Mouse (Mus musculus) MEL (cell line): ENCODE measurements around the gene Abcb10. TPM values are rescaled to one million over a fixed set of nuclear protein-coding genes. Genes with fewer than 3 reads are reported as not detected.
"Not testable (repeated sequence)": the region's sequence is repeated elsewhere in the genome, so short reads cannot be mapped to it uniquely, and the experiment has no call there.

Experiments
- DNase-seq: peaks from one replicate; pipeline ENCODE4 v3.0.0; 2011; ENCODE audit warnings: low read depth, low spot score
- H3K27ac ChIP-seq: 2 replicates; pipeline ENCODE4 v1.5.1; 2012; ENCODE audit warnings: low read depth, mild to moderate bottlenecking, control low read depth, low read length, moderate library complexity; ENCODE audit not compliant: control insufficient read depth
- H3K27me3 ChIP-seq, 2 experiments: fragments of 150-350 bp in 1 of 2; sonication (generic) in 1 of 2; 2 replicates each; pipeline ENCODE4 v1.6.1; 2012; ENCODE audit warnings: low read length in 2 of 2, mild to moderate bottlenecking in 2 of 2, improper control_type of control experiment in 1 of 2, moderate library complexity in 1 of 2; ENCODE audit not compliant: insufficient read depth in 2 of 2, control insufficient read depth in 1 of 2
- H3K36me3 ChIP-seq, 2 experiments: 2 replicates each; pipeline ENCODE4 v1.6.1; 2012 to 2014; ENCODE audit warnings: low read length in 2 of 2, improper control_type of control experiment in 1 of 2, inconsistent platforms in 1 of 2, mild to moderate bottlenecking in 1 of 2; ENCODE audit not compliant: insufficient read depth in 2 of 2, control insufficient read depth in 1 of 2
- H3K4me1 ChIP-seq, 2 experiments: fragments of 150-350 bp in 1 of 2; sonication (generic) in 1 of 2; 2 replicates each; pipeline ENCODE4 v1.6.1; 2012; ENCODE audit warnings: low read length in 2 of 2, improper control_type of control experiment in 1 of 2, mild to moderate bottlenecking in 1 of 2; ENCODE audit not compliant: insufficient read depth in 2 of 2, control insufficient read depth in 1 of 2
- H3K4me3 ChIP-seq, 2 experiments: fragments of 150-350 bp in 1 of 2; sonication (generic) in 1 of 2; 2 replicates each; pipeline ENCODE4 v1.5.1; 2012; ENCODE audit warnings: low read depth in 2 of 2, low read length in 2 of 2, mild to moderate bottlenecking in 2 of 2, moderate library complexity in 2 of 2, control low read depth in 1 of 2, improper control_type of control experiment in 1 of 2; ENCODE audit not compliant: control insufficient read depth in 1 of 2, insufficient read depth in 1 of 2
- H3K79me2 ChIP-seq: 2 replicates; pipeline ENCODE4 v1.6.1; 2012; ENCODE audit warnings: mild to moderate bottlenecking, low read length, moderate library complexity; ENCODE audit not compliant: control insufficient read depth, poor library complexity, insufficient read depth
- H3K9ac ChIP-seq: 2 replicates; pipeline ENCODE4 v1.6.1; 2012; ENCODE audit warnings: low read depth, mild to moderate bottlenecking, control low read depth, low read length, moderate library complexity; ENCODE audit not compliant: control insufficient read depth, poor library complexity, severe bottlenecking
- H3K9me3 ChIP-seq: fragments of 150-350 bp; sonication (generic); replicated peaks from 2 replicates; pipeline ENCODE4 v1.6.1; 2012; ENCODE audit warnings: mild to moderate bottlenecking, low read length, improper control_type of control experiment, moderate library complexity; ENCODE audit not compliant: insufficient read depth
- CHD1 ChIP-seq: IDR thresholded peaks from 2 replicates; pipeline ENCODE4 v1.6.1; 2012; ENCODE audit warnings: low read depth, mild to moderate bottlenecking, inconsistent platforms, low read length, improper control_type of control experiment
- CTCF ChIP-seq, 3 experiments: IDR thresholded peaks in 2 of 3; conservative IDR thresholded peaks in 1 of 3; 2 replicates each; pipeline ENCODE4 v1.5.1; 2011 to 2012; ENCODE audit warnings: low read length in 3 of 3, low read depth in 2 of 3, mild to moderate bottlenecking in 2 of 3, improper control_type of control experiment in 1 of 3, inconsistent platforms in 1 of 3, mixed read lengths in 1 of 3, moderate library complexity in 1 of 3; ENCODE audit not compliant: control insufficient read depth in 1 of 3, insufficient read depth in 1 of 3, poor library complexity in 1 of 3, severe bottlenecking in 1 of 3
- ELF1 ChIP-seq: IDR thresholded peaks from 2 replicates; pipeline ENCODE4 v1.6.1; 2014; ENCODE audit warnings: low read depth, mild to moderate bottlenecking, inconsistent platforms, low read length, improper control_type of control experiment, moderate library complexity
- EP300 ChIP-seq, 2 experiments: IDR thresholded peaks; 2 replicates each; pipeline ENCODE4 v1.6.1; 2011; ENCODE audit warnings: improper control_type of control experiment in 2 of 2, low read length in 2 of 2, low read depth in 1 of 2, mild to moderate bottlenecking in 1 of 2
- ETS1 ChIP-seq: IDR thresholded peaks from 2 replicates; pipeline ENCODE4 v1.6.1; 2012; ENCODE audit warnings: low read depth, mild to moderate bottlenecking, inconsistent platforms, low read length, improper control_type of control experiment, moderate library complexity
- GABPA ChIP-seq: IDR thresholded peaks from 2 replicates; pipeline ENCODE4 v1.6.1; 2012; ENCODE audit warnings: low read depth, mild to moderate bottlenecking, inconsistent platforms, low read length, improper control_type of control experiment, moderate library complexity
- HCFC1 ChIP-seq: IDR thresholded peaks from 2 replicates; pipeline ENCODE4 v1.6.1; 2012; ENCODE audit warnings: low read depth, mild to moderate bottlenecking, inconsistent platforms, low read length, improper control_type of control experiment, moderate library complexity
- JUND ChIP-seq: IDR thresholded peaks from 2 replicates; pipeline ENCODE4 v1.6.1; 2011; ENCODE audit warnings: low read depth, mild to moderate bottlenecking, improper control_type of control experiment, low read length
- MAX ChIP-seq: IDR thresholded peaks from 2 replicates; pipeline ENCODE4 v1.6.1; 2011; ENCODE audit warnings: low read length, improper control_type of control experiment
- MAZ ChIP-seq: IDR thresholded peaks from 2 replicates; pipeline ENCODE4 v1.6.1; 2012; ENCODE audit warnings: low read depth, mild to moderate bottlenecking, inconsistent platforms, low read length, improper control_type of control experiment
- MXI1 ChIP-seq: IDR thresholded peaks from 2 replicates; pipeline ENCODE4 v1.6.1; 2011; ENCODE audit warnings: mild to moderate bottlenecking, low read depth, low read length, improper control_type of control experiment
- MYB ChIP-seq: IDR thresholded peaks from 2 replicates; pipeline ENCODE4 v1.6.1; 2011; ENCODE audit warnings: mild to moderate bottlenecking, low read depth, low read length, improper control_type of control experiment
- MYC ChIP-seq: IDR thresholded peaks from 2 replicates; pipeline ENCODE4 v1.6.1; 2011; ENCODE audit warnings: low read depth, mild to moderate bottlenecking, low read length, improper control_type of control experiment, moderate library complexity
- NELFE ChIP-seq: IDR thresholded peaks from 2 replicates; pipeline ENCODE4 v1.6.1; 2011; ENCODE audit warnings: low read depth, low read length, improper control_type of control experiment
- NRF1 ChIP-seq: IDR thresholded peaks from 2 replicates; pipeline ENCODE4 v1.6.1; 2014; ENCODE audit warnings: low read depth, mild to moderate bottlenecking, inconsistent platforms, low read length, improper control_type of control experiment, moderate library complexity; ENCODE audit not compliant: poor library complexity, insufficient read depth, severe bottlenecking
- POLR2A ChIP-seq, 2 experiments: IDR thresholded peaks; 2 replicates each; pipeline ENCODE4 v1.6.1; 2011 to 2012; ENCODE audit warnings: low read length in 2 of 2, mild to moderate bottlenecking in 2 of 2, control low read depth in 1 of 2, improper control_type of control experiment in 1 of 2, low read depth in 1 of 2, moderate library complexity in 1 of 2; ENCODE audit not compliant: control insufficient read depth in 1 of 2, insufficient read depth in 1 of 2, poor library complexity in 1 of 2
- POLR2AphosphoS2 ChIP-seq: IDR thresholded peaks from 2 replicates; pipeline ENCODE4 v1.6.1; 2011; ENCODE audit warnings: low read length, improper control_type of control experiment
- SIN3A ChIP-seq: IDR thresholded peaks from 2 replicates; pipeline ENCODE4 v1.6.1; 2012; ENCODE audit warnings: low read length, improper control_type of control experiment, inconsistent platforms
- TAL1 ChIP-seq: IDR thresholded peaks from 2 replicates; pipeline ENCODE4 v1.6.1; 2012; ENCODE audit warnings: mild to moderate bottlenecking, inconsistent platforms, low read length, moderate library complexity, mixed read lengths
- TBP ChIP-seq: IDR thresholded peaks from 2 replicates; pipeline ENCODE4 v1.8.0; 2011; ENCODE audit warnings: low read depth, low read length, improper control_type of control experiment
- TCF12 ChIP-seq: IDR thresholded peaks from 2 replicates; pipeline ENCODE4 v1.6.1; 2014; ENCODE audit warnings: low read depth, mild to moderate bottlenecking, inconsistent platforms, low read length, improper control_type of control experiment, moderate library complexity
- USF1 ChIP-seq: IDR thresholded peaks from 2 replicates; pipeline ENCODE4 v1.6.1; 2014; ENCODE audit warnings: low read depth, mild to moderate bottlenecking, inconsistent platforms, low read length, improper control_type of control experiment, moderate library complexity
- ZMIZ1 ChIP-seq: IDR thresholded peaks from 2 replicates; pipeline ENCODE4 v1.6.1; 2012; ENCODE audit warnings: low read depth, mild to moderate bottlenecking, inconsistent platforms, low read length, improper control_type of control experiment, moderate library complexity
- ZNF384 ChIP-seq: IDR thresholded peaks from 2 replicates; pipeline ENCODE4 v1.6.1; 2012; ENCODE audit warnings: low read depth, mild to moderate bottlenecking, inconsistent platforms, low read length, improper control_type of control experiment
- polyA plus RNA-seq, 2 experiments: library from polyadenylated mRNA; stranded (reverse) in 1 of 2; unstranded in 1 of 2; fragments of >175 nt in 1 of 2; fragments of >200 nt in 1 of 2; gene quantifications; 2 replicates each; pipeline versions ENCODE4 v1.2.1 to v1.2.4; 2012; ENCODE audit warnings: low replicate concordance in 2 of 2, low read depth in 1 of 2; ENCODE audit not compliant: insufficient read length in 2 of 2, insufficient read depth in 1 of 2, missing spikeins in 1 of 2
- total RNA-seq: library from RNA; depleted of rRNA; stranded (reverse); fragments of 300-350 nt; gene quantifications from 2 replicates; pipeline ENCODE4 v1.2.3, GENCODE M21; 2012

Gene Abcb10
- total and polyA plus RNA-seq, 3 experiments = 32.6 to 37.8 (median 33.7) TPM

- TF ChIP-seq TBP (peak; percentile 97), CTCF (IDR thresholded peaks at IDR 0.05 in 2 of 3, conservative IDR thresholded peaks at IDR 0.05 in 1 of 3; ENCODE audit: control insufficient read depth in 1 of 3, insufficient read depth in 1 of 3, low read depth in 2 of 3, low read length in 3 of 3, poor library complexity in 1 of 3, severe bottlenecking in 1 of 3) (peak in 2 of 3 experiments; percentile 23 to 39; a peak in 3 of 6 replicates), ZNF384 (peak; percentile 70; the same call in 1 of the 2 replicates)
Measured at GRCm38 (mm10) chr8:124026265-124026664, 43.3 kb upstream of the Abcb10 start.

GRCm38 (mm10) chr8:124021237-124022227 is 38.6 kb upstream of the Abcb10 start, which contains the start of the genes Taf5l and Urb2:
Gene Taf5l (minus strand): TSS chr8:124021397.
Gene Urb2 (plus strand): TSS chr8:124021508.
- no peaks in the 10 kb centered on the region for H3K9me3 ChIP-seq
- H3K36me3 ChIP-seq = peaks cover 31 to 47% of the 10 kb centered on the region in 2 experiments
- DNase-seq = peak; percentile 94
- H3K4me1 ChIP-seq = peaks cover 9 to 27% of the 10 kb centered on the region in 2 experiments
- H3K27me3 ChIP-seq = no peaks in the 10 kb centered on the region
- TF ChIP-seq POLR2A (IDR thresholded peaks at IDR 0.05; ENCODE audit: control insufficient read depth in 1 of 2, insufficient read depth in 1 of 2, low read depth in 1 of 2, low read length in 2 of 2, poor library complexity in 1 of 2) = peak; percentile 77 to 82
- no peak for TF ChIP-seq CHD1
- TF ChIP-seq MYC = peak; percentile 95
- peak; percentile 93 for TF ChIP-seq MAX
- TF ChIP-seq ZNF384 = no peak
- TF ChIP-seq SIN3A = peak; percentile 98
- TF ChIP-seq NELFE = peak; percentile 86
- TF ChIP-seq ETS1 = peak; percentile 53
- 0 out of 2 replicates have a peak, but pooled peaks have one; percentile 18 for TF ChIP-seq NRF1
- peak; percentile 88 for TF ChIP-seq MAZ
- peak; percentile 88 for TF ChIP-seq HCFC1
- TF ChIP-seq ZMIZ1 = peak; percentile 49; the same call in 1 of the 2 replicates
- peak; percentile 70 for TF ChIP-seq TBP
- peak; percentile 85 for TF ChIP-seq ELF1
- peak; percentile 71 for TF ChIP-seq TCF12
- TF ChIP-seq EP300 (IDR thresholded peaks at IDR 0.05; ENCODE audit: low read depth in 1 of 2, low read length in 2 of 2) = peak in 1 of 2 experiments; percentile 81; a peak in 2 of 4 replicates
- no peak for TF ChIP-seq JUND
- peak; percentile 99 for TF ChIP-seq MXI1
- peak; percentile 84; the same call in 1 of the 2 replicates for TF ChIP-seq POLR2AphosphoS2
- TF ChIP-seq USF1 = peak; percentile 60
- TF ChIP-seq TAL1 = no peak
- peak; percentile 100 for TF ChIP-seq MYB
- no peak for TF ChIP-seq GABPA
- TF ChIP-seq, all 39 proteins: peak for 18
- Histone ChIP-seq H3K79me2 (peaks cover 71% of the 10 kb centered on the region), H3K27ac (peak within 1 kb of the TSS; percentile 89), H3K4me3 (peak within 1 kb of the TSS; percentile 96 to 100), H3K9ac (peak within 1 kb of the TSS; percentile 98)

More at GRCm38 (mm10) chr8:124026265-124026664, 43.3 kb upstream of the Abcb10 start:
- H3K9ac ChIP-seq, H3K4me1 ChIP-seq, H3K27me3 ChIP-seq, H3K9me3 ChIP-seq, H3K27ac ChIP-seq, H3K4me3 ChIP-seq: not testable (repeated sequence)
- Histone ChIP-seq H3K79me2 (peaks cover 50% of the 10 kb centered on the region), H3K36me3 (peaks cover 26 to 48% of the 10 kb centered on the region in 2 experiments)
- peak; percentile 39 for DNase-seq
